Mouse (Mus musculus): ENCODE measurements around the gene Olfr850.

The Olfr850 gene

DNA sequence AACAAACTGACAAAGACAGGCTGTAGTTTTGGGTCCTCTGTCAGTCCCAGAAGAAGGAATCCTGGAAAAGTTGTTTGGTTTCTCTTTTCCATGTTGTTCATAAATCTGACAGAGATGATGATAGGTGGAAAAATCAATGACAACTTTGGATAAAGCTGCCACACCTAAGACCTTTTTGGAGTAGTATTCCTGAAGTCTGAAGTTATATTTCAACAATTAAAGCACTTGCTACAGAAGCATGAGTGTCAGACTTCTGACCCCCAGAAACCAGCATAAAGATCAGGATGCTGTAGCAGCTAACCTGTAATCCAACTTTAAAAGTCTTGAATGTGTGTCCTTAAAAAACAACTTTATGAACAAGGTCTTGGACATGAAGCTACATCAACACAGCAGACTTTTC, at the start of gene Olfr850:
Gene Olfr850 (minus strand): TSS at position 101 of the 400 bp plus-strand sequence.
- DNase-seq, result no peak

DNA sequence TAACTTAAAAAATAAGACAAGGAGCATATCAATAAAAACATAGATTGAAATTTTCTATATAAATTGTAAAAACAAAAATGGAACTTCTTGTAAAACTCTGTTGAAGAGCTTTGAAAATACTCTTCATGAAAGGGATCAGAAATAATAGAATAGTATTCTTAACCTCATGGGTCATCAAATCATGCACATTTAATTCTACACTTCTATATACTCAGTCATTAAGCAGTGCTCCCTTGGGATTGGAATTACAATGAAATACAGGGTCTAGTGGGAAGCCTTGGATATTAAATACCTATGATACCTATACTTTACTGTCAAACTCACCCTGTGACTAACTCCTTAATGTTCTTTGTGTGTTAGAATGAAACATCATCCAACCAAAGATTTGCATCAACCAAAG, 14.9 kb upstream of the Olfr850 start, which contains the start of gene Olfr851:
Gene Olfr851 (plus strand): TSS at position 301 of the 400 bp plus-strand sequence.
- DNase-seq, result no peak

DNA sequence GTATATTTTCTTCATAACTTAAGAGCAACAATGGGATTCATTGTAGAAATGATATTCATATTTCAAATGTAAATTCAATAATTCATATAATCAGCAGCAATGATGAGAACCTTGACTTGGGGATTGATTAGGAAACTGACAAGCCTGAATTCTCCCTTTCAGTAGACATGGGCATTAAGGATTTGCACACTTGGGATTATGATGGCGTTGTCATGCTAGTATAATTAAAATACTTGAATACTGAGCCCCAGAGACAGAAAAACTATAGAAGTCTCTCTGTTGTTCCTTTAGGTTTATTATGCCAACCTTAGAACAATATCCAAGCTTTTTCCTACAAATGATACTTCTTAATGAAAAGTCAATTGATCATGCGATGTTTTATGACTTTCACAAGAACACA, 38.1 kb downstream of the Olfr850 start, which contains the start of gene Olfr849:
Gene Olfr849 (plus strand): TSS at position 301 of the 400 bp plus-strand sequence.
- no peak for DNase-seq

Data from cerebellum, adult 9-11 months (tissue).